Mouse (Mus musculus) adrenal gland, postnatal 4 days (tissue): Measurements from ENCODE around the gene Tmed8. TPM values are rescaled to one million over a fixed set of nuclear protein-coding genes. Genes with fewer than 3 reads are reported as not detected.

ENCODE experiments used
- total RNA-seq, 2 experiments: library from RNA; stranded (reverse); gene quantifications; 2 replicates each; pipeline ENCODE4 v1.2.3; 2021

Tmed8 gene
- total RNA-seq, 2 experiments from 2014 or later, result 25.3 to 28.1 TPM

Other genes with a start within 250 kb of the Tmed8 start
- gene Zdhhc22, start 210.0 kb downstream of the Tmed8 start, total RNA-seq, result 1 to 10 TPM; 1.1 to 1.7 TPM
- 1 to 10 TPM; 2.5 TPM for gene Tmem63c, start 179.1 kb downstream of the Tmed8 start, total RNA-seq
- gene Ngb, start 97.9 kb downstream of the Tmed8 start, total RNA-seq, result 1 to 10 TPM; 1.2 to 1.5 TPM
- gene Gstz1, start 53.3 kb downstream of the Tmed8 start, total RNA-seq, result 100 to 1,000 TPM in 1 of 2 experiments, 10 to 100 TPM in 1; 83.6 to 106 TPM
- gene Pomt2, start 52.5 kb downstream of the Tmed8 start, total RNA-seq, result 10 to 100 TPM; 13.4 to 16.7 TPM
- gene Samd15, start 731 bp downstream of the Tmed8 start, total RNA-seq, result 1 to 10 TPM; 3.0 to 3.2 TPM
- under 1 TPM; 0.17 to 0.51 TPM for gene Noxred1, start 38.3 kb upstream of the Tmed8 start, total RNA-seq
- gene Vipas39, start 65.8 kb upstream of the Tmed8 start, total RNA-seq, result 10 to 100 TPM; 42.8 to 45.6 TPM
- 100 to 1,000 TPM; 119 to 129 TPM for gene Ahsa1, start 66.0 kb upstream of the Tmed8 start, total RNA-seq
- under 1 TPM; 0.56 to 0.62 TPM for gene Ism2, start 99.3 kb upstream of the Tmed8 start, total RNA-seq
- 100 to 1,000 TPM; 183 to 197 TPM for gene Sptlc2, start 187.9 kb upstream of the Tmed8 start, total RNA-seq
- 100 to 1,000 TPM; 158 to 179 TPM for gene Slirp, start 243.4 kb upstream of the Tmed8 start, total RNA-seq
- 10 to 100 TPM; 30.2 to 33.2 TPM for gene Alkbh1, start 243.6 kb upstream of the Tmed8 start, total RNA-seq